In the genomic region with DNA sequence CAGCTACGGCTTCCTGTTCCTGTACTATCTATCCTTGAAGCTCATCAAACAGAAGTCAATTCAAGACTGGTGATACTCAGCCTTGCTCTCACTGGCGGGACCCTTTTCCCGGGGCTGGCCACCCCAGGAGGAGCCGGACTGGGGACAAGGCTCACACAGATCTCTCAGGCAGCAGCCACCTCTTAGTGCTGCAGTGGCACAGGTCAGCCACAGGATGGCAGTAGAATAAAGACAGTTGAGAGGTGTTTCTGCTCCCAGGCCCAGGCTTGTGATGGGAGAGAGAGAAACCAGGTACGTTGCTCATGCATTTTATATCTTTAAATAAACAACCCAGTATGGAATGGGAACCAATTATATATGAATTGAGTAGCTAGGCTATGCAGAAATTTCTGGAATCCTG, we compare ENCODE assay signal across 9 mouse cellular contexts. TPM values are rescaled to one million over a fixed set of nuclear protein-coding genes. Genes with fewer than 3 reads are reported as not detected.
A peak's percentile ranks its signal among the peaks of the same experiment; 100 is the strongest.
DNase-seq lines count a peak whose midpoint lies in the region; ATAC-seq and TF ChIP-seq lines count a peak whose summit lies in the region.
"Had no signal": no experiment of that assay in that cellular context is flagged by ENCODE, and none has a peak within 500 bp of the region (broad histone marks: within the 10 kb centered on the region; RNA-seq: fewer than 3 reads in every experiment).

No protein-coding gene starts in this region.

- peak; percentile 56 for DNase-seq in A20 (ENCODE audit: low read depth, low spot score)
- DNase-seq in G1E (ENCODE audit: low spot score) = peak; percentile 68
- peak; percentile 67 for DNase-seq in cerebellum, adult 9-10 months
- DNase-seq in frontal cortex, adult 2 months (ENCODE audit: extremely low spot score in 1 of 2, low spot score in 1 of 2) = peak; percentile 34 to 81
- DNase-seq in kidney, postnatal 10 days = peak; percentile 78
- peak; percentile 40 for DNase-seq in lung, adult 2 months
- DNase-seq in retina, adult 2 months (ENCODE audit: low read depth, low spot score) = peak; percentile 34

- H3K27me3 ChIP-seq in G1E (ENCODE audit: insufficient read depth, low read length) = peaks cover 30% of the 10 kb centered on the region

- TF ChIP-seq CTCF in G1E (IDR thresholded peaks at IDR 0.05; ENCODE audit: low read depth, low read length) = peak; percentile 70
- TF ChIP-seq CTCF in lung, adult 2 months (IDR thresholded peaks at IDR 0.05; ENCODE audit: insufficient read depth, low read length) = peak; percentile 93

- no peaks in the 10 kb centered on the region for H3K9me3 ChIP-seq in G1E (replicated peaks)
- H3K9me3 ChIP-seq: hindbrain, embryonic 15.5 days had no signal

- H3K4me3 ChIP-seq in G1E (ENCODE audit: low read depth, low read length) = no peak overlapping the region
- H3K4me3 ChIP-seq in lung, adult 2 months (replicated peaks; ENCODE audit: extremely low read depth, low read depth, low read length) = no peak overlapping the region
- H3K4me3 ChIP-seq: hindbrain, embryonic 15.5 days had no signal

- H3K36me3 ChIP-seq in G1E (replicated peaks) = peaks cover 17% of the 10 kb centered on the region
- H3K36me3 ChIP-seq: hindbrain, embryonic 15.5 days had no signal

- TF ChIP-seq POLR2A in lung, adult 2 months (IDR thresholded peaks at IDR 0.05; ENCODE audit: borderline replicate concordance, extremely low read depth, low read depth, low read length) = no peak

- peak; percentile 34; the same call in 1 of the 2 replicates for ATAC-seq in G1E (ENCODE audit: extremely low read depth, insufficient number of reproducible peaks, low FRiP score, poor library complexity, severe bottlenecking)
- no peak for ATAC-seq in activated CD4-positive, CD25-positive, alpha-beta regulatory T cell, adult 4 months

- H3K4me1 ChIP-seq in G1E (ENCODE audit: insufficient read depth, low read depth, low read length) = no peaks in the 10 kb centered on the region
- H3K4me1 ChIP-seq in lung, adult 2 months (ENCODE audit: control insufficient read depth, insufficient read depth, low read length) = no peaks in the 10 kb centered on the region

- WGBS in lung, adult 2 months = 23% methylated on average over 5 of the region's 5 CpGs

RNA-seq across cellular contexts. Expression of a gene that starts 15.9 kb away (rescaled TPM):
- total RNA-seq in G1E (2014; fragmentation: Nextera tagmentation) (not detected in 2 replicates), G1E (2017) (0.16 TPM in 1 of 2 replicates, not detected in the other)
- not detected in 2 replicates for polyA plus RNA-seq in G1E (2012)
- 0.08 TPM in 1 of 2 replicates, not detected in the other for polyA plus RNA-seq in frontal cortex, adult 2 months (2012; rRNA removed)
- 0.33 and 0.45 TPM in 2 replicates for polyA plus RNA-seq in lung, adult 2 months (2012; rRNA removed)
- not detected for polyA plus RNA-seq in activated CD4-positive, CD25-positive, alpha-beta regulatory T cell, adult 4 months (2017; shearing (Covaris generic))

RNA-seq across cellular contexts. Expression of a gene that starts 22.6 kb away (rescaled TPM):
- total RNA-seq in G1E (2014; fragmentation: Nextera tagmentation) = not detected in 2 replicates
- 0.05 and 0.12 TPM in 2 replicates for total RNA-seq in G1E (2017)
- not detected in 2 replicates for polyA plus RNA-seq in G1E (2012)
- polyA plus RNA-seq in frontal cortex, adult 2 months (2012; rRNA removed) = not detected in 2 replicates
- polyA plus RNA-seq in lung, adult 2 months (2012; rRNA removed) = 0.06 and 0.19 TPM in 2 replicates
- polyA plus RNA-seq in activated CD4-positive, CD25-positive, alpha-beta regulatory T cell, adult 4 months (2017; shearing (Covaris generic)) = not detected
